Mouse (Mus musculus) layer of hippocampus, adult 18-20 months (tissue): ENCODE data around the gene Susd1. TPM values are rescaled to one million over a fixed set of nuclear protein-coding genes. Genes with fewer than 3 reads are reported as not detected.

Experiments used
- DNase-seq, 2 experiments: peaks; one replicate each; pipeline ENCODE4 v3.0.0; 2022; ENCODE audit warnings: low spot score in 2 of 2
- total RNA-seq, 2 experiments: library from RNA; stranded (reverse); gene quantifications; 2 replicates each; pipeline ENCODE4 v1.2.3; 2021

Gene Susd1
- total RNA-seq, 2 experiments from 2014 or later, result 7.5 to 8.1 TPM

DNA sequence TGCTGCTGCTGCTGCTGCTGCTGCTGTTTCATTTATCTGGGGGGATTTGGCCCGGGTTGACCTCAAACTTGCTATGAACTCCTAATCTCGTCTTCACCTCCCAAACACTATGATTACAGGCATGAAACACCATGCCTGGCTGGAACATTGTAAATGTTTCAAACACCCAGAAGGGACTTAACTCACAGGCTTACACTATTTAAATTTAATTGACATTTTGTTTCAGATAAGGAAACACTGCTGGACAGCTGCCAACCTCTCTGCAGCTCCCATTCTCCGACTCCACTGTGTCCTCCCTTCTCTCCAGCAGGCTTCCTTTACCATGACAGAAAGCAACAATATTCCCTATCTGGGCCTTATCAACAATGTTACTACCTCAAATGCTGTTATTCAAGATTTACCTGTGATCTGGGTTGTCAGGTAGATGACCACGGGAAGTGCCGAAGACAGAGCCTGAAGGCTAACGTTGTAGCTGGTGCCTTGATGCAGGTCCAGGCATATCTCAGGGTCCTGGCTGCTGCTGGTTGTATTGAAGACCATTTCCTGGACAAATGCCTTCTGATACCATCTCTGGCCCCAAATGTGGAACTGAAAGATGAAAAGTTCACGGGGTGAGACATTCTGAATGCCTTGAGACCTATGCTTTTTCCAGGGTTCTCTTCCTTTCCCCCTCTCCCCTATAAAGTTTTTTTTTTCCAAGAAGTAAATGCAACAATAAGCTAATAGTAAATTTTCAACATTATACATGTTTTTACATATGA is 88.8 kb downstream of the Susd1 start:
- no peak for DNase-seq

GRCm38 (mm10) chr4:59340714-59341113 is 97.7 kb downstream of the Susd1 start:
- DNase-seq, result peak; percentile 66 to 90

DNA sequence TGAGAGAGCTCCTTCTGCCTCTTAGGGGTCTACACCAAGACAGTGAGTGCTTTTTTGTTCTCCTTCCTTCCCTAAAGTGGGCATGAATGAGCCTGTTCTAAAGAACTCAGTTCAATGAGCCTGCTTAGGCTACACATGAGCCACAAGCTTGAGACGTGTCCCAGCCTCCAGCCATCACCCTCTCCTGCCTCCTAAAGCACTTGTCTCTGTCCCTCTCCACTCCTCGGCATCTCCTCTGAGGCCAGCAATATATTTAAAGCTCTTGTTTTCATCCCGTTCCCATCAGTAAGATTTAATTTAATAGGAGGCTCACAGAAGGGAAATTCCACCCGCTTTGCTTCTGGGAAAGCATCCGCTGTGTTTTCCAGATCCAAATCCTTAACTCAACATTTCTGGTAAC is 98.4 kb downstream of the Susd1 start:
- DNase-seq, result no peak

DNA sequence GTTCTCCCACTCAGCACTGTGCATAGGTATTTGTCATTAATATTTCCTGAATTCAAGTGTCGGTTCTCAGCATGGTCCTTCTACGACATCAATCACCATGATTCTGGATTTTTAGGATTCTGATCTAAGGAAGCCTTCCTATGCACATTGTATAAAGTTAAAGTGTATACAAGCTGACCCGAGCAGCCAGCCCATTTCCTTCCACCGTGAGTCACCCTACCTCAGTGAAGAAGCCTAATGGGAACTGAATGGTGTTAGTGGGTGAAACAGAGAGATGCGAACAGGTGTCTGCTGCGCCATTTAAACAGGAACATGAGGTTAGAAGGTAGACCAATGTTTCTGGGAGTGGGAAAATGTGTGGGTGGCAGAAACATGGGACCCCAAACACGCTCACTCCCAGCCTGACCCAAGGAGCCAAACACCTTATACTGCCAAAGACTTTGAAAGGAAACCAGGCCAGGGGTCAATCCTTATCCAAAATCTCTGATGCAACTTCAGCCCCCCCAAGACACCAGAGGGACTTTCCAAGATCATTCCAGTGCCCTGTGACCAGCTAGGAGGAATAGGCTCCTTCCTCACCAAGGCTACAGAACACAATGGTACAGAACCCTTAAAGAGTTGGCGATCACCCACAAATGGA is 99.4 kb downstream of the Susd1 start:
- no peak for DNase-seq

DNA sequence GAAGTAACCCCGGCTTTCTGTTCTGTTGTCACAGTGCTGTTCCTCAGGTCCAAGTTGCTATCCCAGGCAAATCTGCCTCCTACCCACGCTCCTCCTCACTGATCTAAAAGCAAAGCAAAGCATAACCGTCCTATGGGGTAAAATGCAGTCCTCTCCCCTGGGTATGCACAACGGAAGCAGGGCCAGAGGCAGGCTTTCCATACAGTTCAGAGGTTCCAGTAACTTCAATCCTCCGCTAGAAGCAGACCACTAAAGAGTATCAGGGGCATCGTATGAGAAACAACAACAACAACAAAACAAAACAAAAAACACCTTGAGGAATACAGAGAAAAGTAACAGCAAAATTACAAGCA is 100.9 kb downstream of the Susd1 start:
- no peak for DNase-seq

GRCm38 (mm10) chr4:59336846-59337532 is 101.4 kb downstream of the Susd1 start:
- DNase-seq, result no peak

DNA sequence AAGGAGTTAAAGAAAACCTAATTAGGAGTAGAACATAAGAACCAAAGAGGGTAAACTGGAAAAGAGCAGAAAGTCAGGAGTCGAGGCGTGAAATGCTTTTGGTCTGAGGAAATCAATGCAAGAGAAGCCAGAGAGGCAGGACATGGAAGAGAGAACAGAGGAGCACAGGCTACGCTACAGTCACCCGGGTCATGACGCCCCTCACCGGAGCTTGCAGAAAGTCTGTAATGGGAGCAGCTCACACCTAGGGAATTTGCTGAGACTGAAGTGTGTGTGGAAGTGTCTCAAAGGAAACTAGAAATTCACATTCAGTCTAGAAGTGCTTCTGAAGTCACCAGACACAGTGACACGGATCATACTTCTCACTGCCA is 102.0 kb downstream of the Susd1 start:
- DNase-seq, result no peak

- DNase-seq, result peak in 1 of 2 experiments; percentile 45
These were observed 102.6 kb downstream of the Susd1 start for GRCm38 (mm10) chr4:59335616-59336438.

DNA sequence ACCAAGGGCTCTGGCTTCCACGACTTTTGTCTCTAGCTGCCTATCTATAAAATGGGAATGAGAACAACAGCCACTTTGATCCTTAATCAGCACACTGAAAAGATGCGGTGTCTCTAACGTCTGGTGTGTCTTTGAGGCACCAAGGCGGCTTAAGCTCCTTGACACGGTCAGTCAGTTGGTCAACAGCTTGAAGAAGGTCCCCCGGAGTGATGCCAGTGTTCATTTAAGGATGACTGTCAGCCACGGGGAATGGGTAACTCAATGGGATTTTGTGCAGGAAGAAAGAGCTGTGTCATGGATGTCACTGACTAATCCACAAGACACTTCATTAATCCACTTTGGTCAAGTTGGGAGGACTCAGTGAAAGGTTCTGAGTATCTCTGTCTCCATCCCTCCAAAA is 103.3 kb downstream of the Susd1 start:
- no peak for DNase-seq

GRCm38 (mm10) chr4:59334236-59334635 is 104.2 kb downstream of the Susd1 start:
- no peak for DNase-seq

DNA sequence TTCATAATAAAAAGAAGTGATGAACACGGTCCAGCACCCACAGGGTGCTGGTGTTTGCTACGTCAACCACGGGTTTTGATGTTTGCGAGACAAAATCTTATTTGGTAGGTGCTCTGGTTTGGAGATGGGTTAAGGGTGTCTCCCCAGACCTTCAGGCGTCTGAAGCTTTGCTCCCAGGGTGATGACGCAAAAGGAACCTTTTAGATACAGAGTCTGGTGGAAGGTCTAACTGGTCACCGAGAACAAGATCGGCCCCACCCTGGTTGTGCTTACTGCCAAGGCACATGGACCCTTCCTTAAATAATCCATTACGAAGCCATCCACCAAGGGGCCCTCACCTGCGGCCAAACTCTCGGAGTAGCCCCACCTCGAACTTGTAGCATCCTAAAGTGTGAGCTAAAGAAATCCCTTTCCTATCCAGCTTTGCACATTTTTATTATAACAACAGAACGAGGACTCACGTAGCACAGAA is 105.0 kb downstream of the Susd1 start:
- DNase-seq, result no peak

DNA sequence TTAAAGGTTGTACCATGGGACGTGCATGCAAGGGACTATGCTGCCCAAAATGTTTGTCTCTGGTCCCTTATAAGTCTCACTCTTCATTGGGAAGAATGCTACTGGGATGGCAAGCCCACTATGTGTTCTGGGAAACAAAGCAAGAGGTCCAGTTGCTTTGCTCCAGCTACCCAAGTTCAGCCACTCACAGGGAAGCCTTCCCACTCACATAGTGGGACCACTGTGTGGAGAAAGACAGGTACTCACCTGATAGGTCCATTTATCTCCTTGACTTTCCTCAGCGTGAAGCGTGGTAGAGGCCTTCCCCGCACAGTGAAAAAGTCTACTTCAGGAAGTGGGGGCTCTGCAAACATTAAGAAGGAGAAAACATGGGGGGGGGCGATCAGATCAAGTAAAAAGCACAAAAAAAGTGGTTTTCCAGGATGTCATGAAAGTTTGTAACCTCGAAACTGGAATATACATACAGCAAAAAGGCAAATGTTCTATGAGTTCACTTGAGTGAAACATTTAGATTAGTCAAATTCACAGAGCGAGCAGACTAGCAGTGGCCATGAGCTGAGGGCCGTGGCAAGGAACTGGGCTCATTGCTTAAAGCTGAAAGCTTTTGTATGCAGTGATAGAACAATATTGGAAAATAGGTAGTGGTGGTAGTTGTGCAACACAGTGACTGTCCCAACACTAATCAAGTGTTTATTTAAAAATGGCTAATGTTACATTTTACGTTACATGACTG is 105.6 kb downstream of the Susd1 start:
- DNase-seq, result no peak

DNA sequence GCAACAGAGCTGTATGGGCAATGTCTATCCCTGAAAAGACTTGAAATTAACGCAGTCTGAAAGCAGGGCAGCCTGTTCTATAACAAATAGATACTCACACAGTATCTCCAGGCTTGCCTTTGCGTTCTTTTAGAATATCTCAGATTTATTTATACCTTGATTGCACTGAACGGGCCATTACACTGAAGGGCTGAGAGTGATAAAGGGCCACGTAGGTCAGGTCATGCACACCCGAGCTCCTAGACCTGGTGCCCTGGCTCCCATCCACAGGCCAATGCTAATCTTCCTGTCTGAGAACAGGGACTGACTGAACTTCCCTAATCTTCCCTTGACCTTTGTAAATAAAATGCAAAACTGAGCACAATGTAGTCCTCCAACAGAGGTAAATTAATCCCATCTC is 106.3 kb downstream of the Susd1 start:
- DNase-seq, result no peak

- DNase-seq, result peak; percentile 32 to 59
These were observed 106.8 kb downstream of the Susd1 start for GRCm38 (mm10) chr4:59331633-59332032.

- DNase-seq, result no peak
These were observed 107.3 kb downstream of the Susd1 start for GRCm38 (mm10) chr4:59330961-59331604.

DNA sequence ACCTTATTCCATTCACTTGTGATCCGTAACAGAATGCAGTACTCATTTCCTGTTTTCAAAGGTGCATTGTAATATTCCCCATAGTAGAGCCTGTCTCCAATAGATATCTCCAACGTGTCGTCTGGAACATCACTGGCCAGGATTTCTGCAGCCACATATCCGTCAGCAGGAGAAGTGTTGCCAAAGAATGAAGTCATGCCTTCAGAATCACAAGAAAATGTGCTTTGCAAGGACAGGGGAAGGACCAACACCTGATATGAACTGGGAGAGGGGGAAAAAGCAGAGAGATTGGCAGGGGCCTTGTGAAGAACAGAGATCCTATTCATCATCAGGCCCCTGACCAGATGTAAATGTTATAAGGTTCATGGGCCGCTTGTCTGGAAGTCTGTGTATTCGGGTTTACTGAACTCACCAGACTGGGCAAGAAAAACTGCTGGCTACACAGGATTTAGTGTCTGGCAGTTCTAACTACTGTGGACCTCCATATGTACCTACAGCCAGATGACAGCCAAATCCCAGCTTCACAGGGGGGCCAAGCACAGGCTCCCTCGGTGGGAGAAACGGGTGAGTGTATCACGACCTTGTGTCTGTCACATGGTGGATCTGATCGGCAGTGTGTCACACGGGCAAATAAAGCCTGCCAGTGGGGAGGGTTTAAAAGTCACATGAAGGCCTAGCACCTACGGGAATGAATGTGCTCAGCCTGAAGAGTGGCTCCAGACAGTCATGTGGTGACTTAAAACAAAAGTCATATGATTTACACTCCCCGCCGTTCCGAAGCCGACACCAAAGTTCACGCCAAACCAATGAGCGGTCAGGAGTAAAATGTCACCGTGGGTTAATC is 108.8 kb downstream of the Susd1 start:
- DNase-seq, result no peak

DNA sequence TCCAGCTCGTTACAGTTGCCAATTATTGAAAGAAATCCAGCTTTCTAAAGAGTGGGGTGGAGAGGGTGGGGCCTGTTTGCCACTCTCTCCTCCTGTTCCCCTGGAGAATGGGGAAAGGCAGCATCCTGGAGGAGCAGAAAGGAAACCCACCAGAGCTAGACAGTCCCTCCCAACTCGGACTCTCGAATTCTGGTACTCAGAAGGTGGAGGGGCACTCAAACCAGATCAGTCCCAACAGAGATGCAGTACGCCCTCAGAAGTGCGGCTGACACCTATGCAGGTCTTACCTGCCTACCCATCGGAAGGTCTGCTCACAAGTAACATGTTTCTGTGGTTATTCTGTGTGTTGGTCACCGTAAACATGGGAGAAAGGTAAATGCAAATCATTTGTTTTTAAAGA is 109.6 kb downstream of the Susd1 start:
- no peak for DNase-seq

GRCm38 (mm10) chr4:59327986-59328385 is 110.4 kb downstream of the Susd1 start:
- no peak for DNase-seq

DNA sequence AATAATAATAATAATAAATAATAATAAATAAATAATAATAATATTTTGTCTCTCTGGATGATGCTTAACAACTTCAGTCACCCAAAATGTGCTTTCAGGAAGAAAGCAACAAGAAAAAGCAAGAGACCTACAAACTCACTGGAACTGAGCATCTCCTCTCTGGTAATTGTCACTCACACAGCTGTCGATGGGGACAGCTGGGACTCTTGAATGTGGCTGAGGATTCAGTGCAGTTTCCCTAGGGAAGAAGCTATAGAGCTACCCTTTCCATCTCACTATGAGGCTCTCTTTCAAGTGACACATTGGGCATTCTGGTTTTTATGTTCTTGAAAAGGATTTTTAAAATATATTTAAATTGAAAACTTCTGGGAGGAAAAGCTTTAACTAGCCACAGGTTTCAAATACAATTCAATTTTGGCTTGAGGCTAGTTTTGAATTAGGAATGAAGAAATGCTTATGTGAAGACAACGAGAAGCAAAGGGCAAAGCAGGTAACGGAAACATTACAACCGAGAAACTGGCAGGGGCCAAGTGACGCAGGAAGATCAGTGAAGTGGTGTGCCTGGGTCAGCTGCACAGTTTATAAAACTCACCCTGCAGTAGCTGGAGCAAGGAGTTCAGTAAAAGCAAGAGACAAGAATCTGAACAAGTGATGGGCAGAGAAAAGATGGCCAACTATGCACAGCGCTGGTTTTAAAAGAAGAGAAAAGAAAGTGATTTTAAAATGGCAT is 112.2 kb downstream of the Susd1 start:
- DNase-seq, result no peak
